Mouse (Mus musculus): ENCODE results near the gene Mustn1. TPM values are rescaled to one million over a fixed set of nuclear protein-coding genes. Genes with fewer than 3 reads are reported as not detected.

The Mustn1 gene
- total and polyA plus RNA-seq, 3 experiments: 0.20 to 0.38 TPM; not detected in 1

GRCm38 (mm10) chr14:30885298-30885697, 6.3 kb downstream of the Mustn1 start:
- peaks cover 21% of the 10 kb centered on the region for H3K4me1 ChIP-seq (ENCODE audit: insufficient read depth, low read depth, low read length)
- ATAC-seq (ENCODE audit: extremely low read depth, insufficient number of reproducible peaks, low FRiP score, poor library complexity, severe bottlenecking): no peak
- H3K9me3 ChIP-seq (replicated peaks): no peaks in the 10 kb centered on the region
- TF ChIP-seq POLR2AphosphoS5 (IDR thresholded peaks at IDR 0.05; ENCODE audit: insufficient replicate concordance, low read depth, low read length) (no peak), CTCF (IDR thresholded peaks at IDR 0.05; ENCODE audit: low read depth, low read length) (no peak), GATA1 (IDR thresholded peaks at IDR 0.05; ENCODE audit: borderline replicate concordance, low read length) (no peak), GATA2 (IDR thresholded peaks at IDR 0.05; ENCODE audit: borderline replicate concordance, low read depth, low read length) (no peak), TAL1 (conservative IDR thresholded peaks at IDR 0.05; ENCODE audit: low read depth, low read length) (no peak)
- no peak overlapping the region for H3K4me3 ChIP-seq (ENCODE audit: low read depth, low read length)
- H3K27me3 ChIP-seq (ENCODE audit: insufficient read depth, low read length): peaks cover 38% of the 10 kb centered on the region
- DNase-seq (ENCODE audit: low spot score): no peak
- no peaks in the 10 kb centered on the region for H3K36me3 ChIP-seq (replicated peaks)

DNA sequence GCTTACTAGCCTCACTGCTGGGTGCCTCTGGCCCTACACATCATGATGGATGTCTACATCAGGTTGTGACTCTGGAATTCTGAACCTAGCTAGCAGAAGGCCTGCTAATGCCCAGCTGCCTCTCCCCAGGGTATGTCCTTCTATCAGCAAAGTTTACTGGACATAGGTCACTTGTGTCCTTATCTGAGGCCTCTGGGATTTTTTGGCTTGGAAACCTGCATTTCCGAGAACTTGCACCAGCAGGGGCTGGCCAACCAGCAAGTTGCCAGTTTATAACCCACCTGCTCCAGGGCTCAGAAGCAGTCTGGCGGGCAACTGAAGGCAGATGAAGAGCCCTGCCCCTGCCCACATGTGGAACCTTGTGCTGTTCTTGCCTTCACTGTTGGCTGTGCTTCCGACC, 7.2 kb downstream of the Mustn1 start, which contains the start of gene Itih4:
Gene Itih4, plus strand, starts transcription at position 273 of the 400 bp plus-strand sequence.
- ATAC-seq (ENCODE audit: extremely low read depth, insufficient number of reproducible peaks, low FRiP score, poor library complexity, severe bottlenecking) (no peak), DNase-seq (ENCODE audit: low spot score) (no peak)
- Histone ChIP-seq H3K36me3 (replicated peaks) (no peaks in the 10 kb centered on the region), H3K4me1 (ENCODE audit: insufficient read depth, low read depth, low read length) (peaks cover 15% of the 10 kb centered on the region), H3K4me3 (ENCODE audit: low read depth, low read length) (no peak within 1 kb of the TSS), H3K27me3 (ENCODE audit: insufficient read depth, low read length) (peaks cover 41% of the 10 kb centered on the region), H3K9me3 (replicated peaks) (no peaks in the 10 kb centered on the region)
- TF ChIP-seq GATA1 (IDR thresholded peaks at IDR 0.05; ENCODE audit: borderline replicate concordance, low read length) (no peak), POLR2AphosphoS5 (IDR thresholded peaks at IDR 0.05; ENCODE audit: insufficient replicate concordance, low read depth, low read length) (no peak), TAL1 (conservative IDR thresholded peaks at IDR 0.05; ENCODE audit: low read depth, low read length) (no peak), CTCF (IDR thresholded peaks at IDR 0.05; ENCODE audit: low read depth, low read length) (no peak), GATA2 (IDR thresholded peaks at IDR 0.05; ENCODE audit: borderline replicate concordance, low read depth, low read length) (no peak)

GRCm38 (mm10) chr14:30888271-30888732, 9.3 kb downstream of the Mustn1 start:
- no peak overlapping the region; the same call in 1 of the 2 replicates for H3K4me3 ChIP-seq (ENCODE audit: low read depth, low read length)

GRCm38 (mm10) chr14:30899972-30900371, 21.0 kb downstream of the Mustn1 start:
- no peak for ATAC-seq (ENCODE audit: extremely low read depth, insufficient number of reproducible peaks, low FRiP score, poor library complexity, severe bottlenecking)
- Histone ChIP-seq H3K9me3 (replicated peaks) (no peaks in the 10 kb centered on the region), H3K27me3 (ENCODE audit: insufficient read depth, low read length) (peaks cover 47% of the 10 kb centered on the region), H3K4me1 (ENCODE audit: insufficient read depth, low read depth, low read length) (no peaks in the 10 kb centered on the region; the same call in 1 of the 2 replicates), H3K36me3 (replicated peaks) (no peaks in the 10 kb centered on the region), H3K4me3 (ENCODE audit: low read depth, low read length) (no peak overlapping the region)
- DNase-seq (ENCODE audit: low spot score): no peak
- TF ChIP-seq TAL1 (conservative IDR thresholded peaks at IDR 0.05; ENCODE audit: low read depth, low read length) (no peak), CTCF (IDR thresholded peaks at IDR 0.05; ENCODE audit: low read depth, low read length) (no peak), POLR2AphosphoS5 (IDR thresholded peaks at IDR 0.05; ENCODE audit: insufficient replicate concordance, low read depth, low read length) (no peak), GATA2 (IDR thresholded peaks at IDR 0.05; ENCODE audit: borderline replicate concordance, low read depth, low read length) (no peak), GATA1 (IDR thresholded peaks at IDR 0.05; ENCODE audit: borderline replicate concordance, low read length) (no peak)

More at GRCm38 (mm10) chr14:30888271-30888732, 9.3 kb downstream of the Mustn1 start:
- ATAC-seq (ENCODE audit: extremely low read depth, insufficient number of reproducible peaks, low FRiP score, poor library complexity, severe bottlenecking) (no peak), DNase-seq (ENCODE audit: low spot score) (no peak)
- Histone ChIP-seq H3K36me3 (replicated peaks) (no peaks in the 10 kb centered on the region), H3K27me3 (ENCODE audit: insufficient read depth, low read length) (peaks cover 46% of the 10 kb centered on the region), H3K4me1 (ENCODE audit: insufficient read depth, low read depth, low read length) (peaks cover 10% of the 10 kb centered on the region), H3K9me3 (replicated peaks) (no peaks in the 10 kb centered on the region)
- TF ChIP-seq GATA2 (IDR thresholded peaks at IDR 0.05; ENCODE audit: borderline replicate concordance, low read depth, low read length) (no peak), POLR2AphosphoS5 (IDR thresholded peaks at IDR 0.05; ENCODE audit: insufficient replicate concordance, low read depth, low read length) (no peak), CTCF (IDR thresholded peaks at IDR 0.05; ENCODE audit: low read depth, low read length) (no peak), GATA1 (IDR thresholded peaks at IDR 0.05; ENCODE audit: borderline replicate concordance, low read length) (no peak), TAL1 (conservative IDR thresholded peaks at IDR 0.05; ENCODE audit: low read depth, low read length) (no peak)

DNA sequence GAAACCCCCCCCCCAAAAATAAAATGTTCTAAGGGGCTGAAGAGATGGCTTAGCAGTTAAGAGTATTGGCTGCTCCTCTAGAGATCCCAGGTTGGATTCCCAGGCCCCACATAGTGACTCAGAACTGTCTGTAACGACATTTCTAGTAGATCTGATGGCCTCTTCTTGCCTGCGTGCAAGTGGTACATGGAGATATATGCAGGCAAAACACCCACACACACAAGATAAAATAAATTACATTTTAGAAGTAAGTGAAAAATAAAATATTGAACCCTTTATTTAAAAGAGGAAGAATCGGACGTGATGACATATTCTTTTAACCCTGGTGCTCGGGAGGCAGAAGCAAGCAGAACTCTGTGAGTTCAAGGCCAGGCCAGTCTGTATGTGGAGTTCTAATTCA, 23.6 kb downstream of the Mustn1 start:
- Histone ChIP-seq H3K36me3 (replicated peaks) (no peaks in the 10 kb centered on the region), H3K27me3 (ENCODE audit: insufficient read depth, low read length) (peaks cover 46% of the 10 kb centered on the region), H3K9me3 (replicated peaks) (no peaks in the 10 kb centered on the region), H3K4me1 (ENCODE audit: insufficient read depth, low read depth, low read length) (peaks cover under 1% of the 10 kb centered on the region), H3K4me3 (ENCODE audit: low read depth, low read length) (no peak overlapping the region)
- ATAC-seq (ENCODE audit: extremely low read depth, insufficient number of reproducible peaks, low FRiP score, poor library complexity, severe bottlenecking) (no peak), DNase-seq (ENCODE audit: low spot score) (no peak)
- TF ChIP-seq GATA2 (IDR thresholded peaks at IDR 0.05; ENCODE audit: borderline replicate concordance, low read depth, low read length) (no peak), TAL1 (conservative IDR thresholded peaks at IDR 0.05; ENCODE audit: low read depth, low read length) (no peak), CTCF (IDR thresholded peaks at IDR 0.05; ENCODE audit: low read depth, low read length) (no peak), GATA1 (IDR thresholded peaks at IDR 0.05; ENCODE audit: borderline replicate concordance, low read length) (no peak), POLR2AphosphoS5 (IDR thresholded peaks at IDR 0.05; ENCODE audit: insufficient replicate concordance, low read depth, low read length) (no peak)

DNA sequence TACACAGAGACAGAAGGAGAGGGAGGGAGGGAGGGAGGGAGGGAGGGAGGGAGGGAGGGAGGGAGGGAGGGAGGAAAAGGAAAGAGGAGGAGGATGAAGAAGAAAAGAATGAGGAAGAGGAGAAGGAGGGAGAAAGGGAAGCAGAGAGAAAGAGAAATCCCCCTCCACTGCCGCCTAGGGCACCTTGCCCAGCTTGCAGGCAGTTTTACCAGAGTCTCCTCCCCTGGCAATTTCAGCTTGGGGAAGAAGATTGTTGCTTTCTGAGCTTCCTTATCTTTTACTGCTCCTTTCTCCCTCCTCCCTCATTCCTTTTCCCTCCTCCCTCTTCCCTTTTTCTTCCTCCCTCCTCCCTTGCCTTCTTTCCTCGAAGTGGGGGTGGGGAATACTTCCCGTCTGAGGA, 24.0 kb downstream of the Mustn1 start:
- H3K9me3 ChIP-seq (replicated peaks): no peaks in the 10 kb centered on the region
- no peak for DNase-seq (ENCODE audit: low spot score)
- H3K27me3 ChIP-seq (ENCODE audit: insufficient read depth, low read length): peaks cover 45% of the 10 kb centered on the region
- peaks cover 5% of the 10 kb centered on the region for H3K4me1 ChIP-seq (ENCODE audit: insufficient read depth, low read depth, low read length)
- no peaks in the 10 kb centered on the region for H3K36me3 ChIP-seq (replicated peaks)
- H3K4me3 ChIP-seq (ENCODE audit: low read depth, low read length): no peak overlapping the region
- ATAC-seq (ENCODE audit: extremely low read depth, insufficient number of reproducible peaks, low FRiP score, poor library complexity, severe bottlenecking): no peak
- no peak for TF ChIP-seq GATA2 (IDR thresholded peaks at IDR 0.05; ENCODE audit: borderline replicate concordance, low read depth, low read length)
